Mouse (Mus musculus) embryonic facial prominence, embryonic 12.5 days (tissue): Measurements from ENCODE around the gene Wasf1. TPM values are rescaled to one million over a fixed set of nuclear protein-coding genes. Genes with fewer than 3 reads are reported as not detected.

Source experiments
- ATAC-seq: fragments of 200-750 bp; cut with Nextera tagmentation; 2 replicates; pipeline ENCODE4 v1.8.0; 2017; ENCODE audit not compliant: insufficient number of reproducible peaks, insufficient read depth, low FRiP score, low TSS enrichment
- H3K27ac ChIP-seq: fragments of 300-500 bp; sonication (generic); 2 replicates; pipeline ENCODE4 v1.5.1; 2016; ENCODE audit warnings: mild to moderate bottlenecking
- H3K27me3 ChIP-seq: fragments of 300-500 bp; sonication (generic); 2 replicates; pipeline ENCODE4 v1.6.1; 2016; ENCODE audit warnings: mild to moderate bottlenecking, moderate library complexity
- H3K36me3 ChIP-seq: fragments of 300-500 bp; sonication (generic); 2 replicates; pipeline ENCODE4 v1.6.1; 2016; ENCODE audit warnings: mild to moderate bottlenecking
- H3K4me1 ChIP-seq: fragments of 300-500 bp; sonication (generic); 2 replicates; pipeline ENCODE4 v1.6.1; 2016
- H3K4me2 ChIP-seq: fragments of 300-500 bp; sonication (generic); replicated peaks from 2 replicates; pipeline ENCODE4 v1.6.1; 2016; ENCODE audit warnings: mild to moderate bottlenecking, moderate library complexity
- H3K4me3 ChIP-seq: fragments of 300-500 bp; sonication (generic); 2 replicates; pipeline ENCODE4 v1.5.1; 2016; ENCODE audit warnings: mild to moderate bottlenecking
- H3K9ac ChIP-seq: fragments of 300-500 bp; sonication (generic); 2 replicates; pipeline ENCODE4 v1.6.1; 2016; ENCODE audit warnings: mild to moderate bottlenecking, moderate library complexity
- H3K9me3 ChIP-seq: fragments of 300-500 bp; sonication (generic); 2 replicates; pipeline ENCODE4 v1.6.1; 2016; ENCODE audit warnings: mild to moderate bottlenecking, moderate library complexity
- WGBS: fragments of 180-500 bp; shearing (Covaris S2); methylation state at CpG from one replicate; pipeline ENCODE4 v1.1.7; 2016; 5-methylcytosine and 5-hydroxymethylcytosine counted together
- polyA plus RNA-seq: library from polyadenylated mRNA; unstranded; fragments of >200 nt; fragmentation: Nextera tagmentation; extraction: Ambion mirVana; gene quantifications from 2 replicates; pipeline ENCODE4 v1.2.1, GENCODE M21; 2016

The Wasf1 gene
- polyA plus RNA-seq, 1 experiment from 2014 or later, result 32.5 TPM

GRCm38 (mm10) chr10:40896656-40897055 lies 13.4 kb downstream of the Wasf1 start:
- WGBS, result 55% methylated on average over 5 of the region's 5 CpGs
- H3K4me1 ChIP-seq, result peaks cover 10% of the 10 kb centered on the region
- no peak overlapping the region for H3K4me2 ChIP-seq
- H3K36me3 ChIP-seq, result no peaks in the 10 kb centered on the region
- H3K9me3 ChIP-seq, result no peaks in the 10 kb centered on the region
- H3K27ac ChIP-seq, result no peak overlapping the region
- ATAC-seq, result no peak
- H3K27me3 ChIP-seq, result no peaks in the 10 kb centered on the region
- H3K4me3 ChIP-seq, result no peak overlapping the region
- H3K9ac ChIP-seq, result no peak overlapping the region

DNA sequence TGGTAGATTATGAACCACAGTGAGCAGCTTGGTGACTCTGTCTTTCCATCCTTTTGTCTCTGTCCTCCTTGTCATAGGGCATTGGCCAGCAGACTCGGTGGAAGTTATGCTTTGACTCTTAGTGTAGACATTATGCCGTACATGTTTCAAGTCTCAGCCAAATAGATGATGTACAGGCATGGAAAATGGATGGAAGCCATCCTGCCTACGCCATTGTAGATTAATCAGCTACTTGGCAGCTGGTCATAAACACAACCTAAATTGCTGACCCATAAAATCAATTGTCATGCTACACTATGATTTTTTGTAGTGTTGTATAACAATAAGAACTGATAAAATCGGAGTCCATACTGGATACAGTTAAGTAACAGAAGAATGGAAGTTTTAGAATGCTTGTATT lies 18.5 kb downstream of the Wasf1 start:
- Histone ChIP-seq H3K4me2 (no peak overlapping the region), H3K27me3 (no peaks in the 10 kb centered on the region), H3K4me1 (peaks cover 1% of the 10 kb centered on the region; the same call in 1 of the 2 replicates), H3K9me3 (no peaks in the 10 kb centered on the region), H3K9ac (no peak overlapping the region), H3K36me3 (no peaks in the 10 kb centered on the region), H3K4me3 (no peak overlapping the region), H3K27ac (no peak overlapping the region)
- WGBS, result 81% methylated on average over 4 of the region's 4 CpGs
- no peak for ATAC-seq

- Histone ChIP-seq H3K27ac (no peak overlapping the region), H3K4me2 (no peak overlapping the region), H3K4me3 (no peak overlapping the region), H3K9ac (no peak overlapping the region), H3K36me3 (no peaks in the 10 kb centered on the region), H3K4me1 (no peaks in the 10 kb centered on the region), H3K27me3 (no peaks in the 10 kb centered on the region), H3K9me3 (no peaks in the 10 kb centered on the region)
- no peak for ATAC-seq
- WGBS, result 81% methylated on average over 1 of the region's 1 CpGs
Measured at GRCm38 (mm10) chr10:40906131-40906530, 22.9 kb downstream of the Wasf1 start.

- WGBS, result 74% methylated on average over 7 of the region's 7 CpGs
- Histone ChIP-seq H3K9me3 (no peaks in the 10 kb centered on the region), H3K4me2 (no peak overlapping the region)
Measured at GRCm38 (mm10) chr10:40906802-40907201, 23.5 kb downstream of the Wasf1 start.

DNA sequence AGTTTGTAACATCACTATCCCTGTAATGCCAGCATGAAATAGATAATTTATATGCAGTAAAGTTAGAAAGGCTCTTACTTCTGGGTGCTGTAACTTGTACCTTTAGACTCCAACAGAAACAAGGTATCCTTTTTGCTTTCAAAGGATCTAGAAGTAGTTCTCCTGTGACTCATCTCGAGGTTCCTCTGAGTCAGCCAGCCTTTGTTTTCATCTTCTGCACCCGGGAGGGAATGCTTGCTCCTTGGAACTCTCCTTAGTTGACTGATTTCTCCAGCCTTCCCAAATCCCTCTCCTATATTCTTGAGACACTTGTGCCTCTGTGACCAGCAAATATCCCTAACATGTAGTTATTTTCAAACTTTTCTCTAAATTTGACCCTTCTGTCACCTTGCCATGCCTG lies 25.3 kb downstream of the Wasf1 start:
- no peak for ATAC-seq
- Histone ChIP-seq H3K4me2 (no peak overlapping the region), H3K4me1 (no peaks in the 10 kb centered on the region), H3K36me3 (no peaks in the 10 kb centered on the region), H3K27me3 (no peaks in the 10 kb centered on the region), H3K9ac (no peak overlapping the region), H3K9me3 (no peaks in the 10 kb centered on the region), H3K27ac (no peak overlapping the region), H3K4me3 (no peak overlapping the region)
- 37% methylated on average over 2 of the region's 2 CpGs for WGBS

More at GRCm38 (mm10) chr10:40906802-40907201, 23.5 kb downstream of the Wasf1 start:
- Histone ChIP-seq H3K9ac (no peak overlapping the region), H3K27me3 (no peaks in the 10 kb centered on the region), H3K27ac (no peak overlapping the region), H3K4me3 (no peak overlapping the region), H3K4me1 (no peaks in the 10 kb centered on the region), H3K36me3 (no peaks in the 10 kb centered on the region)
- ATAC-seq, result no peak

GRCm38 (mm10) chr10:40910811-40911210 lies 27.5 kb downstream of the Wasf1 start:
- WGBS, result 79% methylated on average over 2 of the region's 2 CpGs
- ATAC-seq, result no peak

GRCm38 (mm10) chr10:40915240-40915639 lies 32.0 kb downstream of the Wasf1 start:
- WGBS, result 88% methylated on average over 2 of the region's 2 CpGs
- Histone ChIP-seq H3K4me3 (no peak overlapping the region), H3K9me3 (no peaks in the 10 kb centered on the region), H3K9ac (no peak overlapping the region), H3K27me3 (no peaks in the 10 kb centered on the region), H3K27ac (no peak overlapping the region), H3K4me2 (no peak overlapping the region), H3K36me3 (no peaks in the 10 kb centered on the region), H3K4me1 (no peaks in the 10 kb centered on the region)
- ATAC-seq, result no peak

More at GRCm38 (mm10) chr10:40910811-40911210, 27.5 kb downstream of the Wasf1 start:
- no peak overlapping the region for H3K4me3 ChIP-seq
- H3K9me3 ChIP-seq, result no peaks in the 10 kb centered on the region
- no peak overlapping the region for H3K4me2 ChIP-seq
- H3K27ac ChIP-seq, result no peak overlapping the region
- no peaks in the 10 kb centered on the region for H3K4me1 ChIP-seq
- no peaks in the 10 kb centered on the region for H3K27me3 ChIP-seq
- H3K9ac ChIP-seq, result no peak overlapping the region
- H3K36me3 ChIP-seq, result no peaks in the 10 kb centered on the region

GRCm38 (mm10) chr10:40918669-40919440 lies 35.6 kb downstream of the Wasf1 start:
- ATAC-seq, result no peak
- H3K27me3 ChIP-seq, result no peaks in the 10 kb centered on the region
- WGBS, result 88% methylated on average over 8 of the region's 8 CpGs

DNA sequence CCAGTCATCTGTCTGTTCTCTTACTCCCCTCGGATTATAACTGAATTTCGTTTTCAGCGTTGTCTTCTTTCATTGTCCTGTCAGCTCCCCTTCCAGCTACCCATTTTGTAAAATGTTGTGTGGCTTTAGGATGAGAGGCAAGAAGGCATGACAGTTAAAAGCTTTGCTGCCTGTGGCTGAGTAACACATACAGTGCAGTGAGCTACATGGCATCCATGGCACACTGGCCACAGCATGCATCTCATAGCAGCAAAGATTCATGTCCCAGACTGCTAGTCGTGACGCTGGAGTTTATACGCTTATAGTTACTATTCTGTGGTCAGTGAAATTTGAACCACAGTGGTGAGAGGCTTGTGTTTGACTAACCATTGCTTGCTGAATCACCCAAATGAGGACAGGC lies 36.2 kb downstream of the Wasf1 start:
- H3K36me3 ChIP-seq, result peaks cover 4% of the 10 kb centered on the region; the same call in 1 of the 2 replicates
- no peaks in the 10 kb centered on the region for H3K9me3 ChIP-seq
- H3K4me1 ChIP-seq, result no peaks in the 10 kb centered on the region
- H3K4me2 ChIP-seq, result no peak overlapping the region
- H3K27ac ChIP-seq, result no peak overlapping the region
- ATAC-seq, result no peak
- no peak overlapping the region for H3K4me3 ChIP-seq
- no peak overlapping the region for H3K9ac ChIP-seq
- 79% methylated on average over 6 of the region's 6 CpGs for WGBS
- H3K27me3 ChIP-seq, result no peaks in the 10 kb centered on the region

More at GRCm38 (mm10) chr10:40918669-40919440, 35.6 kb downstream of the Wasf1 start:
- H3K4me2 ChIP-seq, result no peak overlapping the region
- no peak overlapping the region for H3K4me3 ChIP-seq
- H3K9me3 ChIP-seq, result no peaks in the 10 kb centered on the region
- no peak overlapping the region for H3K9ac ChIP-seq
- no peak overlapping the region for H3K27ac ChIP-seq
- H3K4me1 ChIP-seq, result no peaks in the 10 kb centered on the region
- peaks cover 4% of the 10 kb centered on the region; the same call in 1 of the 2 replicates for H3K36me3 ChIP-seq

GRCm38 (mm10) chr10:40932995-40933394 lies 49.7 kb downstream of the Wasf1 start:
- no peak for ATAC-seq
- H3K4me1 ChIP-seq, result no peaks in the 10 kb centered on the region
- H3K9me3 ChIP-seq, result no peaks in the 10 kb centered on the region
- 94% methylated on average over 8 of the region's 8 CpGs for WGBS
- no peak overlapping the region for H3K9ac ChIP-seq
- H3K4me3 ChIP-seq, result no peak overlapping the region
- H3K27me3 ChIP-seq, result no peaks in the 10 kb centered on the region
- H3K4me2 ChIP-seq, result no peak overlapping the region
- H3K27ac ChIP-seq, result no peak overlapping the region
- peaks cover 14% of the 10 kb centered on the region for H3K36me3 ChIP-seq

DNA sequence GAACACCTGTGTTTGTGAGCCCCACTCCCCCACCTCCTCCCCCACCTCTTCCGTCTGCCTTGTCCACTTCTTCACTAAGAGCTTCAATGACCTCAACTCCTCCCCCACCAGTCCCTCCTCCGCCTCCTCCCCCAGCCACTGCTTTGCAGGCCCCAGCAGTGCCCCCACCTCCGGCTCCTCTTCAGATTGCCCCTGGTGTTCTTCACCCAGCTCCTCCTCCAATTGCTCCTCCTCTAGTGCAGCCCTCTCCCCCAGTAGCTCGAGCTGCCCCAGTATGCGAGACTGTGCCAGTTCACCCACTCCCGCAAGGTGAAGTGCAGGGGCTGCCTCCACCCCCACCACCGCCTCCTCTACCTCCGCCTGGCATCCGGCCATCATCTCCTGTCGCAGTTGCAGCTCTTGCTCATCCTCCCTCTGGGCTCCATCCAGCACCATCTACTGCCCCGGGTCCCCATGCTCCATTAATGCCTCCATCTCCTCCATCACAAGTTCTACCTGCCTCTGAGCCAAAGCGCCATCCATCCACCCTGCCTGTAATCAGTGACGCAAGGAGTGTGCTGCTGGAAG lies 53.0 kb downstream of the Wasf1 start:
- ATAC-seq, result no peak; the same call in 1 of the 2 replicates
- H3K4me2 ChIP-seq, result no peak overlapping the region
- no peak overlapping the region for H3K27ac ChIP-seq
- H3K4me3 ChIP-seq, result no peak overlapping the region
- H3K9ac ChIP-seq, result no peak overlapping the region
- H3K4me1 ChIP-seq, result no peaks in the 10 kb centered on the region
- H3K36me3 ChIP-seq, result peaks cover 27% of the 10 kb centered on the region
- no peaks in the 10 kb centered on the region for H3K27me3 ChIP-seq
- no peaks in the 10 kb centered on the region for H3K9me3 ChIP-seq
- 86% methylated on average over 13 of the region's 13 CpGs for WGBS

- H3K4me2 ChIP-seq, result no peak overlapping the region
- no peak overlapping the region for H3K9ac ChIP-seq
- H3K36me3 ChIP-seq, result peaks cover 22% of the 10 kb centered on the region
- no peak for ATAC-seq
- H3K4me3 ChIP-seq, result no peak overlapping the region
- no peaks in the 10 kb centered on the region for H3K27me3 ChIP-seq
- whole genome bisulfite sequencing, result 91% methylated on average over 20 of the region's 20 CpGs
- no peak overlapping the region for H3K27ac ChIP-seq
- H3K4me1 ChIP-seq, result no peaks in the 10 kb centered on the region
- H3K9me3 ChIP-seq, result no peaks in the 10 kb centered on the region
Measured at GRCm38 (mm10) chr10:40937569-40937968, 54.3 kb downstream of the Wasf1 start.
